ENCODE assay signal across 24 mouse cellular contexts in the genomic region with DNA sequence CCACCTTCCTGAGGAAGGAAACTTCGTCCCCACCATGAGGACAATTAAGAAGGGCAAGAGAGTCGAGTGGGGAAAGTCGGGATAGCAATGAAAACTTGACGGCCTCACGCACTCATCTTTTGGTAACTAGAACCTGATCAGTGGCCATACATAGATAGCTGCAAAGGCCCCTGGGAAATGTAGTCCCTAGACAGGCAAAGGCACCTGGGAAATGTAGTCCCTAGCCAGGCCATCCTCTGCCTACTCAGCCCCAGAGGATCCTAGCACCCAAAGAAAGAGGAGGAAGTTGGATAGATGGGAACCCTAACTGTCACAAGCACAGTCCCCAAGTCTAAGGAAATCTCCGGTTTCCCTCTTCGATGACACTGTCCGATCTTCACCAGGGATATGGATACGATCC.
DNase-seq lines count a peak whose midpoint lies in the region; ATAC-seq lines count a peak whose summit lies in the region.
"Had no signal": no experiment of that assay in that cellular context is flagged by ENCODE, and none has a peak within 500 bp of the region (broad histone marks: within the 10 kb centered on the region; RNA-seq: fewer than 3 reads in every experiment).

No protein-coding gene starts in this region.

- no peaks in the 10 kb centered on the region for H3K27me3 ChIP-seq in hindbrain, embryonic 15.5 days
- H3K27me3 ChIP-seq in hindbrain, embryonic 12.5 days, result no peaks in the 10 kb centered on the region
- no peaks in the 10 kb centered on the region for H3K27me3 ChIP-seq in neural tube, embryonic 14.5 days (ENCODE audit: control insufficient read depth, insufficient read depth, low read length)
- no peaks in the 10 kb centered on the region for H3K27me3 ChIP-seq in forebrain, embryonic 14.5 days (replicated peaks; ENCODE audit: control insufficient read depth, insufficient read depth, low read length)
- H3K27me3 ChIP-seq: intestine, embryonic 15.5 days; liver, embryonic 15.5 days; lung, embryonic 15.5 days had no signal

- H3K36me3 ChIP-seq in hindbrain, embryonic 15.5 days, result no peaks in the 10 kb centered on the region
- no peaks in the 10 kb centered on the region for H3K36me3 ChIP-seq in hindbrain, embryonic 12.5 days
- H3K36me3 ChIP-seq in neural tube, embryonic 14.5 days (ENCODE audit: control insufficient read depth, insufficient read depth, low read length), result no peaks in the 10 kb centered on the region
- H3K36me3 ChIP-seq in forebrain, embryonic 14.5 days (ENCODE audit: control insufficient read depth, insufficient read depth, low read length), result no peaks in the 10 kb centered on the region
- H3K36me3 ChIP-seq: heart, embryonic 10.5 days; intestine, embryonic 15.5 days; limb, embryonic 10.5 days; liver, embryonic 15.5 days; lung, embryonic 15.5 days; neural tube, embryonic 12.5 days had no signal

- H3K9me3 ChIP-seq in hindbrain, embryonic 15.5 days, result no peaks in the 10 kb centered on the region
- H3K9me3 ChIP-seq in hindbrain, embryonic 12.5 days (replicated peaks), result no peaks in the 10 kb centered on the region
- no peaks in the 10 kb centered on the region for H3K9me3 ChIP-seq in neural tube, embryonic 14.5 days (ENCODE audit: control insufficient read depth, low read length)
- H3K9me3 ChIP-seq in forebrain, embryonic 14.5 days (replicated peaks; ENCODE audit: control insufficient read depth, low read length), result no peaks in the 10 kb centered on the region
- H3K9me3 ChIP-seq: heart, embryonic 10.5 days; intestine, embryonic 15.5 days; limb, embryonic 10.5 days; liver, embryonic 15.5 days; lung, embryonic 15.5 days; megakaryocyte, embryonic 14.5 days; neural tube, embryonic 12.5 days had no signal

- H3K27ac ChIP-seq in hindbrain, embryonic 15.5 days (replicated peaks), result no peak overlapping the region
- no peak overlapping the region for H3K27ac ChIP-seq in hindbrain, embryonic 12.5 days
- no peak overlapping the region for H3K27ac ChIP-seq in neural tube, embryonic 14.5 days (ENCODE audit: low read depth, low read length)
- H3K27ac ChIP-seq in forebrain, embryonic 14.5 days (ENCODE audit: low read depth, low read length), result no peak overlapping the region
- H3K27ac ChIP-seq: heart, embryonic 10.5 days; intestine, embryonic 15.5 days; limb, embryonic 10.5 days; liver, embryonic 15.5 days; lung, embryonic 15.5 days; neural tube, embryonic 12.5 days had no signal

- peaks cover 6% of the 10 kb centered on the region; the same call in 1 of the 2 replicates for H3K4me1 ChIP-seq in hindbrain, embryonic 15.5 days (replicated peaks)
- H3K4me1 ChIP-seq in hindbrain, embryonic 12.5 days, result no peaks in the 10 kb centered on the region; the same call in 1 of the 2 replicates
- H3K4me1 ChIP-seq in neural tube, embryonic 14.5 days (ENCODE audit: control insufficient read depth, insufficient read depth, low read length), result no peaks in the 10 kb centered on the region
- peaks cover 2% of the 10 kb centered on the region; the same call in 1 of the 2 replicates for H3K4me1 ChIP-seq in forebrain, embryonic 14.5 days (ENCODE audit: control insufficient read depth, insufficient read depth, low read length)
- H3K4me1 ChIP-seq: intestine, embryonic 15.5 days; liver, embryonic 15.5 days; lung, embryonic 15.5 days; megakaryocyte, embryonic 14.5 days had no signal

- no peak overlapping the region for H3K4me2 ChIP-seq in hindbrain, embryonic 15.5 days
- no peak overlapping the region for H3K4me2 ChIP-seq in hindbrain, embryonic 12.5 days (replicated peaks)
- no peak overlapping the region for H3K4me2 ChIP-seq in neural tube, embryonic 14.5 days (ENCODE audit: low read depth, low read length)
- no peak overlapping the region for H3K4me2 ChIP-seq in forebrain, embryonic 14.5 days (ENCODE audit: low read length)
- H3K4me2 ChIP-seq: intestine, embryonic 15.5 days; liver, embryonic 15.5 days; lung, embryonic 15.5 days; neural tube, embryonic 12.5 days had no signal

- DNase-seq in neural tube, embryonic 10.5 days (ENCODE audit: extremely low spot score, low spot score), result no peak
- peak; percentile 56 for DNase-seq in forebrain, embryonic 14.5 days (ENCODE audit: low spot score)
- DNase-seq in spleen, adult 12 weeks (ENCODE audit: low spot score), result no peak
- DNase-seq in urinary bladder, postnatal 25 days (ENCODE audit: low spot score), result no peak
- DNase-seq: adrenal gland, adult 2 months; cerebellum, adult 18-20 months; cerebellum, postnatal 25 days; embryo, embryonic 11 days; gastrocnemius, postnatal 10 days; heart, postnatal 4 days; kidney, adult 9 months; kidney, postnatal 14 days; liver; lung, postnatal 36 days had no signal

- 82% methylated on average over 9 of the region's 9 CpGs for WGBS in hindbrain, embryonic 15.5 days
- WGBS in hindbrain, embryonic 12.5 days, result 70% methylated on average over 9 of the region's 9 CpGs
- 79% methylated on average over 9 of the region's 9 CpGs for WGBS in neural tube, embryonic 14.5 days
- WGBS in forebrain, embryonic 14.5 days, result 89% methylated on average over 9 of the region's 9 CpGs

- no peak overlapping the region for H3K9ac ChIP-seq in hindbrain, embryonic 15.5 days
- H3K9ac ChIP-seq in hindbrain, embryonic 12.5 days, result no peak overlapping the region
- no peak overlapping the region for H3K9ac ChIP-seq in neural tube, embryonic 14.5 days (replicated peaks; ENCODE audit: low read depth, low read length)
- no peak overlapping the region for H3K9ac ChIP-seq in forebrain, embryonic 14.5 days (ENCODE audit: low read length)
- H3K9ac ChIP-seq: intestine, embryonic 15.5 days; liver, embryonic 15.5 days; lung, embryonic 15.5 days; neural tube, embryonic 12.5 days had no signal

- no peak overlapping the region for H3K4me3 ChIP-seq in hindbrain, embryonic 15.5 days
- H3K4me3 ChIP-seq in hindbrain, embryonic 12.5 days, result no peak overlapping the region
- H3K4me3 ChIP-seq in neural tube, embryonic 14.5 days (ENCODE audit: low read depth, low read length), result no peak overlapping the region
- no peak overlapping the region for H3K4me3 ChIP-seq in forebrain, embryonic 14.5 days (ENCODE audit: low read depth, low read length)
- H3K4me3 ChIP-seq: heart, embryonic 10.5 days; intestine, embryonic 15.5 days; limb, embryonic 10.5 days; liver, embryonic 15.5 days; lung, embryonic 15.5 days; megakaryocyte, embryonic 14.5 days; neural tube, embryonic 12.5 days had no signal

- ATAC-seq in hindbrain, embryonic 15.5 days (ENCODE audit: low FRiP score, low read depth), result peak; percentile 38; the same call in 1 of the 2 replicates
- ATAC-seq in hindbrain, embryonic 12.5 days (ENCODE audit: low FRiP score), result no peak
- peak; percentile 58; the same call in 1 of the 2 replicates for ATAC-seq in neural tube, embryonic 14.5 days (ENCODE audit: low read depth)
- 0 out of 2 replicates have a peak, but pooled peaks have one; percentile 65 for ATAC-seq in forebrain, embryonic 14.5 days
- ATAC-seq: intestine, embryonic 15.5 days had no signal
